Mouse (Mus musculus) mature B cell (primary cell): ENCODE measurements at regions not wholly inside any gene's neighbourhood (a gene's known extent, or its start where the extent isn't known, plus 50 kb on each side); places are given as distances from the start of the nearest gene placed in this dataset.

Source experiments
- in situ Hi-C: fragments of 300-500 bp; cut with MboI; formaldehyde crosslinking; loops from 2 replicates; pipeline ENCODE4 v1.14.3; 2019

GRCm38 (mm10) chr16:76830371-76830770 is 183.1 kb upstream of the Usp25 start:
- in situ Hi-C loops: no loop called here

- in situ Hi-C loops: no loop called here
Measured at GRCm38 (mm10) chr16:76827674-76828441, 185.6 kb upstream of the Usp25 start.

- in situ Hi-C loops: no loop called here
Measured at GRCm38 (mm10) chr16:76821261-76821660, 192.2 kb upstream of the Usp25 start.

DNA sequence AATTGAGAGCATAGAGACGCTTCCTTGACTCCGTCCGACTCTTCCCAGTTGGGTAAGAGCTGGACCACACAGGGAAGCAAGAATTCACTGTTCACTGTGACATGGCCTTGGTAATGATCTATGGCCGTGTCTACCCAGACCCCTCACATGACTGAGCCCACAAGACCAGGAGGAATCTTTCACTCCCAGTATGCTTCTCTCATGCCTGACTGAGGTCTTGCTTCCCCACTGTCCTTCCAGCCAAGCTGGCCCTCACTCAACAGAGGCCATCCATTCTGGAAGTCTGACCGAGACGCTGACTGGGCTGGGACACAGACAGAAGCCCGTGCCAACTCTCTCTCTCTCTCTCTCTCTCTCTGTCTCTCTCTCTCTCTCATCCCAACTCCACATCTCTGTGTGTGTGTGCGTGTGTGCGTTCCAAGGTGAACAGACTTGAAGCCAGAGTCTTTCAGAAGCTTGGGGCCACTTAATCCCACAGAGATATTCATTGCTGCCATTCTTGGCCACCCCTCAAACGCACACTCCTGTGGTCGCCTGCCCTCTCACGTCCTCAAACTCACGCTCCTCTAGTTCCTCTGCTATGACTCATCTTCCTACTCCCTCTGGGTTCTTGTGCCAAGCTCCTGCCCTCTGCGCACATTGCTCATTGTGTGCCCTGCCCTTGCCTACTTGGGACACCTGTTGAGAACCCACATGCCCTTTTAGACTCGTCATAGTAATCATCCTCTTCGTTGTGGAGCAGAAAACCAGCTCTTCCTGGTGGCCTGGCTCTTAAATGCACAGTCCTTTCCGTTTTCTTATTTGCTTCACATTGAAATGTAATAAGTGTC is 197.2 kb upstream of the Usp25 start:
- in situ Hi-C loops: no loop called here

DNA sequence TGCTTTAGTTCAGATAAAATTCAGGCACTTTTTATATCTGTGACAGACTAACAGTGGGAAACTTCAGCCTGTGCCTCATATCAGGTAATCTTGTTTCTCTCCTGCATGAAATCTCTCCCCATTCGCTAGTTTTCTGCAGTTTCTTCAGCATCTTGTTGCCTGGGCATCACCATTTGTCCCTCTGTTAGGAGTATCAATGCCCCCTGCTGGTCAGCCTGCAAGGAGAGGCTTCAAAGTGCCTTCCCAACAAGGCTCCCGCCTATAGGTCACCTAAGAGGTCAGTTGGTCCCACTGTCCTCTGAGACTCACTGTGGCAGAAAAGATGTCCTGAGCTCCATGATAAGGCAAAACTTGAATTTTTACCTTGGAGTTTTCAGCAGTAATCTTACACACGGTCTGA is 209.8 kb upstream of the Usp25 start:
- in situ Hi-C loops: no loop called here

DNA sequence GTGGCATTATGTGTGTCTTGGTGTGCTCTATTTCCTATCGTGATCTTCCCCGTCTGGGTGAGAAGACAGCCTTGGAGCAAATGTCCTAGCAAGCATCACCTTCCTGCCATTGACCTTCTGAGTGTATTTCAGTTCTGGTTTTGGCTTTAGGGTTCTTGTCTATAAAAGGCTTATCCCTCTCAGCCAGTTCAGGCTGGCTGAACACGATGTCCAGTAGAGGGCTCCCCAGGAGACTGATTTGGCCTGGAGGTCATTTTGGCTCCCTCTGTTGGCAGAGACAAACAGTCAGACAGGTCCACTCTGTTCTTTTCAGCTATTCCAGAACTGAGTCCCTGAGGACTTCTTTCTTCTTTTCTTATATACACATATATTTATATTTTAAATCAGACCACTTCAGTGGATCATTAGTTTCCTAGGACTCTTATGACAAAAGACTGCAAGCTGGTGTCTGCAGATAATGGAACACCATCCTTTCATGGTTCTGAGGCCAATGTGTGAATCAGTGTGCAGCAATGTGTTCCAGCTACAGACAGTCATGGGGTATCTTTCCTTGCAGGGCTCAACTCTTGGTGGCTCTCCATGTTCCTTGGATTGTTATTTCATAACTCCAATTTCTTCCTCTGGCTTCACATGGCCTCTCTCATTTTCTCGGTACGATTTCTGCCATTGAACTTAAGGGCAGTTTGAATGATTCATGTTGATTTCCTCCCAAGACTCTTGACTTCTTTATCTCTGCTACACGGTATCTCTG is 226.9 kb upstream of the Usp25 start:
- in situ Hi-C loops: no loop called here

GRCm38 (mm10) chr16:76782656-76783055 is 230.8 kb upstream of the Usp25 start:
- in situ Hi-C loops: no loop called here

GRCm38 (mm10) chr16:76775790-76776189 is 237.7 kb upstream of the Usp25 start:
- in situ Hi-C loops: no loop called here

GRCm38 (mm10) chr16:76774032-76774431 is 239.5 kb upstream of the Usp25 start:
- in situ Hi-C loops: no loop called here

GRCm38 (mm10) chr16:76773466-76773865 is 240.0 kb upstream of the Usp25 start:
- in situ Hi-C loops: no loop called here

DNA sequence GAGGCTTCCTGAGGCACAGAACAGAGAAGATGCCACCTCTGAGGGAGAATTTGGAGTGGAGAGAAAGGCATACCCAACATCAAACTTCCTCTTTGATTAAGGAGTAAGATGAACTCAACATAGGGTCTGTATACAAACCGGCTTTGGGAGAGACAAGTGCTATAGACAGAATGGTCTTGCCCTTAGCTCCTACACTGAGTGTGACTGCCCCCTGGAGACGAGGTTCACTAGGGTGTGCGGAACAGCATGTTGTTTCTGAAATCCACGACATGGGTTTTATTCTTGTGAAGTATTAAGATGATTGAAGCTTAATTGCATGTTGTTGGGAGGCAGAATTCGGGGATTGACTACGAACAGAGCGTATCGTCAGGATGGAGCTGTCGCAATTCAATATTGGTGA is 244.9 kb upstream of the Usp25 start:
- in situ Hi-C loops: no loop called here

- in situ Hi-C loops: no loop called here
Measured at GRCm38 (mm10) chr16:76766636-76767035, 246.9 kb upstream of the Usp25 start.

- in situ Hi-C loops: no loop called here
Measured at GRCm38 (mm10) chr16:76765536-76765935, 248.0 kb upstream of the Usp25 start.

DNA sequence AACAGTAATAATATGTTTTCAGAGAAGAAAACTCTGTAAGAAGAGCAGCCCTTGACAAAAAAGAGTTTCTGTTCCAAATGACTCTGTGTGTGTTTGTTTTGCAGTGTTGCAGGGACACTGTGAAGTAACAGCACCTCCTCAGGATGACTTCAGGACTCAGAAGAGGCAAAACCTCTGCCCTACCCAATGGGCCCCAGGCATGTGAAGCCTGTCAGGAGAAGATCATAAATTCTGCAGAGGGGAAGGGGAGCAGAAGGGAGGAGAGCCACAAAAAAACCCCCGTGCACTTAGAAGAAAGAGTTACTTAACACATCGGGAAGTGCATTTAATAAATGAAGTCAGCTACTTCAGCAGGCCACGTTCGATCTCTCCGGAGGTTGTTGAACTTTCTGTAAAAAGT is 248.5 kb upstream of the Usp25 start:
- in situ Hi-C loops: no loop called here

DNA sequence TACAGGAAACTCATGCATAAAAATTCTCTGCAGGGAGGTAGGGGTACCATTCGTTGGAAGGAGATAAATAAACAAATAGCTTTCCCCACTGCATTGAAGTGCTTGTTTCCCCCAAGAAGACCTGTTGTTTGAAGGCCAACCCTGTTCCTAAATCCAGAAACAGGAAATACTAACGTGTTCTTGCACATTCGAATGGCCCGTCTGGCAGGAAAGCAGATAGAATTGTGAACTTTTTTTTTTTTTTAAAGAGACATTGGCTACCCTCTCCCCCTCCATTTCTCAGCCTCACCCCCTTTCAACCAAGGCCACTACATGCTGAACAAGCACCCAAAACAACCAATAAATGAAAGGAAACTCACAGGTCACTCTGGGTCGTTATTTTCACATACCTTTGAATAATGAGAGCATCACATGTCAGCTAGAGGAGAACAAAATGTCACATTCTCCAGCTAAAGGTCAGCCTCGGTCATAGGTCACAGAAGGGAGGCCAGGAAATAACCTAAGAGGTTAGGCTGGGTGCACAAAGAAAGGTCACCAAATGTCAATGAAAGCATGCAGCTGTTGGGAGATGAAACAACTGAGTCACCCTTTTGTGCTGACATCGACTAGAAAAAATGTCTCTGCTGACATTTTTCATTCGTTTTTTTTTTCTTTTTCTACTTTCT is 250.8 kb upstream of the Usp25 start:
- in situ Hi-C loops: no loop called here

DNA sequence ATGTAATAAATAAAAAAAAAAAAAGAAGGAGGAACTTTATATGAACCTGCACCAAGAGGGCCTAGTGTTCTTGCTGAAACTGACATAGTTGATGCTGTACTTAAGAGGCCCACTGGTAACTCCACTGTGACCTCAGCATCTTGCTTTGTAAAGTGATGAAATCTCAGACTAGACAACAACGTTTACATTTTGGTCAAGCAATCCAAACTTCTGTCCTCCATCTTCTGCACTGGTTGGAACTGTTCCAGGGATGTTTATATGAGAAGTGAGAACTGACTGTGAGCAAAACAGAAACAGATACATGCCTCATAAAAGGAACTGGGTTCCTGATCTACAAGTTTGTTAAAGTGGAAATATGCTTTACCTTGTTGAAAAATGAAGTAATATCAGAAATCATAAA is 251.7 kb upstream of the Usp25 start:
- in situ Hi-C loops: no loop called here

DNA sequence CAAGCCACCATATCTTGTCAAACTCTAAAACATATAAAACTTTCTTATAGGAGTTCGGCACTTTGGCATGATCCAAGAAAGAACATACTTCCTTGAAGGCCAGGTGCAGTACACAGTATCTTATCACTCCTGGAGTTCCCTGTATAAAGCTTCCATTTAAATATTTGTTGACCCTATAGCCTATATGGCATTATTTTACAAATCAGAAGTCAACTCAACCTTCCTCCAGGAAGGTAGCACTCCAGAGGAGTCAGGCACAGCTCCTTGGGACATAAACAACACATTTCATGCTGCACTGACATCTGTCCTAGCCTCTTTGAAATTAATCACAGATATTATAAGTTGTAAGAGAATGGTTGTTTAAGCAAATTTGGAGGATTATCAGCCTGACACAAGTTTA is 252.5 kb upstream of the Usp25 start:
- in situ Hi-C loops: no loop called here

- in situ Hi-C loops: no loop called here
Measured at GRCm38 (mm10) chr16:76754871-76755270, 258.6 kb upstream of the Usp25 start.

- in situ Hi-C loops: no loop called here
Measured at GRCm38 (mm10) chr16:76746385-76746784, 267.1 kb upstream of the Usp25 start.

GRCm38 (mm10) chr16:76741141-76741540 is 272.4 kb upstream of the Usp25 start:
- in situ Hi-C loops: no loop called here

GRCm38 (mm10) chr16:76725991-76726390 is 287.5 kb upstream of the Usp25 start:
- in situ Hi-C loops: no loop called here

DNA sequence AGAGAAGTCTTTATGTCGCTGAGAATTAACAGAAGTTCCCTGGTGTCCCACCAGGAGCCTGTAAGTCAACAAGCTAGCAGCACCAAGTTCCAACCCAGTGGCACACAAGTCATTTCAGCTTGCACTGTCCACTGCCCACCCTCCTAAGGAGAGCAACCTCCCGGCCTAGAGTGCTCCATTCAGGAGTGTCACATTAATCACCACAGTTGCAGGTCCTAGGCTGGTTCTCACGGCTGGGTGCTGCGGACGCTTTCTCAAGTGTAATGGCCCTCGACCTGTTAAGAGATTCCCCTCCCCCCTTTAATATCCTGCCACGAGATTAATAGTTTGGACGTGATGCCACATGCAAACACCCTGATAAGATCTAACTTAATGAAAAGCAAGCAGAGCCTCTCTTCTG is 288.2 kb upstream of the Usp25 start:
- in situ Hi-C loops: no loop called here
